Comparison of ENCODE assay signal across 27 mouse cellular contexts in genomic region chr4:119033006-119033405, GRCm38 (mm10).
DNase-seq lines count a peak whose midpoint lies in the region; ATAC-seq lines count a peak whose summit lies in the region.
"Had no signal": no experiment of that assay in that cellular context is flagged by ENCODE, and none has a peak within 500 bp of the region (broad histone marks: within the 10 kb centered on the region; RNA-seq: fewer than 3 reads in every experiment).

No protein-coding gene starts in this region.

- H3K9me3 ChIP-seq in liver, embryonic 12.5 days (replicated peaks): no peaks in the 10 kb centered on the region
- H3K9me3 ChIP-seq in liver, embryonic 15.5 days (replicated peaks): no peaks in the 10 kb centered on the region
- H3K9me3 ChIP-seq: embryonic facial prominence, embryonic 10.5 days; embryonic facial prominence, embryonic 13.5 days; forebrain, embryonic 12.5 days; forebrain, embryonic 15.5 days; heart, embryonic 10.5 days; heart, embryonic 13.5 days had no signal

- whole genome bisulfite sequencing in liver, embryonic 12.5 days (ENCODE audit: insufficient replicate concordance): 65% methylated on average over 4 of the region's 4 CpGs
- WGBS in liver, embryonic 15.5 days (ENCODE audit: insufficient replicate concordance): 51% methylated on average over 4 of the region's 4 CpGs

- ATAC-seq in liver, embryonic 12.5 days: no peak
- ATAC-seq in liver, embryonic 15.5 days (ENCODE audit: insufficient read depth): no peak
- ATAC-seq: CD4-positive, CD25-positive, alpha-beta regulatory T cell, adult 4 months; forebrain, embryonic 15.5 days; hindbrain, postnatal 0 days; inflammation-experienced regulatory T-cells, adult 6 months had no signal

- H3K4me1 ChIP-seq in liver, embryonic 12.5 days: peaks cover 96% of the 10 kb centered on the region
- peaks cover 95% of the 10 kb centered on the region for H3K4me1 ChIP-seq in liver, embryonic 15.5 days (replicated peaks)
- H3K4me1 ChIP-seq: forebrain, embryonic 12.5 days had no signal

- no peaks in the 10 kb centered on the region for H3K36me3 ChIP-seq in liver, embryonic 12.5 days
- H3K36me3 ChIP-seq in liver, embryonic 15.5 days (replicated peaks): no peaks in the 10 kb centered on the region
- H3K36me3 ChIP-seq: embryonic facial prominence, embryonic 10.5 days; embryonic facial prominence, embryonic 13.5 days; forebrain, embryonic 12.5 days; forebrain, embryonic 15.5 days; heart, embryonic 10.5 days; heart, embryonic 13.5 days had no signal

- peak overlapping the region; percentile 100 for H3K27ac ChIP-seq in liver, embryonic 12.5 days
- H3K27ac ChIP-seq in liver, embryonic 15.5 days (replicated peaks): peak overlapping the region; percentile 99
- H3K27ac ChIP-seq: embryonic facial prominence, embryonic 10.5 days; embryonic facial prominence, embryonic 13.5 days; forebrain, embryonic 12.5 days; forebrain, embryonic 15.5 days; heart, adult 2 months; heart, embryonic 13.5 days; hindbrain, embryonic 14.5 days; hindbrain, postnatal 0 days had no signal

- no peak overlapping the region for H3K4me3 ChIP-seq in liver, embryonic 12.5 days
- no peak overlapping the region for H3K4me3 ChIP-seq in liver, embryonic 15.5 days (replicated peaks)
- H3K4me3 ChIP-seq: embryonic facial prominence, embryonic 10.5 days; embryonic facial prominence, embryonic 13.5 days; erythroblast, embryonic 14.5 days; forebrain, embryonic 12.5 days; forebrain, embryonic 15.5 days; heart, adult 2 months; heart, embryonic 10.5 days; heart, embryonic 13.5 days had no signal

- H3K27me3 ChIP-seq in liver, embryonic 12.5 days (replicated peaks): peaks cover 36% of the 10 kb centered on the region; the same call in 1 of the 2 replicates
- H3K27me3 ChIP-seq in liver, embryonic 15.5 days: peaks cover 41% of the 10 kb centered on the region
- H3K27me3 ChIP-seq: embryonic facial prominence, embryonic 13.5 days; forebrain, embryonic 12.5 days; forebrain, embryonic 15.5 days; heart, embryonic 13.5 days had no signal

- H3K4me2 ChIP-seq in liver, embryonic 12.5 days: no peak overlapping the region
- H3K4me2 ChIP-seq in liver, embryonic 15.5 days: peak overlapping the region; percentile 6; the same call in 1 of the 2 replicates
- H3K4me2 ChIP-seq: embryonic facial prominence, embryonic 13.5 days; forebrain, embryonic 12.5 days; forebrain, embryonic 15.5 days; heart, embryonic 13.5 days; hindbrain, embryonic 14.5 days had no signal

- peak overlapping the region; percentile 40; the same call in 1 of the 2 replicates for H3K9ac ChIP-seq in liver, embryonic 12.5 days
- H3K9ac ChIP-seq in liver, embryonic 15.5 days: peak overlapping the region; percentile 45
- H3K9ac ChIP-seq: embryonic facial prominence, embryonic 13.5 days; forebrain, embryonic 12.5 days; forebrain, embryonic 15.5 days; heart, embryonic 13.5 days; hindbrain, embryonic 14.5 days had no signal

- peak; percentile 66 for DNase-seq in R1 (ENCODE audit: low read depth, low spot score)
- no peak for DNase-seq in testis, postnatal 14 days (ENCODE audit: low spot score)
- DNase-seq in thymus, postnatal 14 days: no peak
- no peak for DNase-seq in cerebellum, adult 8-10 months
- DNase-seq: adrenal gland, adult 2 months; adrenal gland, postnatal 36 days; cerebellum, adult 18-20 months; cerebellum, postnatal 10 days; cerebellum, postnatal 36 days; embryo, embryonic 11 days; gastrocnemius, postnatal 36 days; heart, adult 2 months; heart, postnatal 14 days; heart, postnatal 4 days had no signal
